Mouse (Mus musculus): Measurements from ENCODE around the gene Sergef.

Gene Sergef

DNA sequence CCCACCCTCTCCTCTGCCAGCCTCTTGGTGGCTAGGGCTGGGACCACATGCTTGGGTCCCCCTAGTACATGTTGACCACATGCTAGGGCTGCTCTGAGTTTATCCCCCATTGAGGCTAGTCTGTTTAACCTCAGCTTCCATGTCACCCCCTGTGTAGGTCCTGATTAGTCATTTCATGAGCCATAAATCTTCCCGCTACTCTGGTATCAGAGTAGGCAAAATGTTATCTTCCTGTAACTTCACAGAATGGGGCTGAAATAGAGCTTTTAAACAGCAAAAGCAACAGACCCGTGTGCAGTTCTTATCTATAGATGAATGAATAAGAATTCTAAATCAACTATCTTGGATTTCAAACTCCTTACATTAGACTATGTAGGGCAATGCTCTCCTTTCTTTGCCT, 138.1 kb downstream of the Sergef start:
- DNase-seq (ENCODE audit: low spot score in 2 of 2), result no peak

DNA sequence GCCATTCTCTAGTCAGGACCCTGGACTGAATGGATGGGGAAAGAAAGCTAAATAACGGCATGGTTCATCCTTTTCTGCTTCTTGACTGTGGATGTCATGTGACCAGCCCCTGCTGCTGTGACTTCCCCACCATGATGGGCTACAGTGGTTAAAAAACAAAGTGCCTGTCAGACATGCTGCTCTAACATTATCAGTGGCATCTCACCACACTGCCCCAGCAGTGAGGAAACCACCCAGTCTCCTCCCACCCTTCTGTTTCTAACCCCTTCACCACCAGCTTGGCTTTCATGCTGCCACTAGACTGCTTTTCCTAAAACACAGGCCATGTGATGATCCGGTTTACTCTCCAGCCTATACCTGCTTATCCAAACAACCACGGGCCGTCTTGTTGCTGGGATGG, 140.0 kb downstream of the Sergef start:
- DNase-seq (ENCODE audit: low spot score in 2 of 2), result no peak

DNA sequence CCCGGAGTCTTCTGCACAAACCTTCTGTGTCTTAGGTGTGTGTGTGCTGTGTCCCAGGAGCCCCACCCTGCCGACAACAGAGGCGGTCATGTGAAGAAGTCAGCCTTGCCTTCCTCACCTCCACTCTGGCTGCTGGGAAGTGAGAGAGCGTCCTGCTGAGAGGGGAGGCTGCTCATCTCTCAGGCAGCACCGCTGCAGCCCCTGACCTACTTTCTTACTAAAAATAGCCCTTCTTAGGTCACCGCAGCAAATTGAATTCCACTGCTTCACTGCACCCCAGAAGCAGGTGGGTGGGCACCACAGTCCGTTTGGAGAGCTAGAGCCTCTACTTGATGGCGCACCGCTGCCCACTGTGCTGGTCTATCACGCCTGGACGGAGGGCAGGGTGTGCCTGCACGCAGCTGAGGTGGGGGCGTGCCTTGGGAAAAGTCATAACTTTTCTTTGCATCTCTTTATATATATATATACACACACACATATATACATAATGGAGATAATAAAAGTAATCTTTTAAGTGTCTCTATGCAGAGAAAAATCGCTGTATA, 147.4 kb downstream of the Sergef start:
- no peak for DNase-seq (ENCODE audit: low spot score in 2 of 2)

DNA sequence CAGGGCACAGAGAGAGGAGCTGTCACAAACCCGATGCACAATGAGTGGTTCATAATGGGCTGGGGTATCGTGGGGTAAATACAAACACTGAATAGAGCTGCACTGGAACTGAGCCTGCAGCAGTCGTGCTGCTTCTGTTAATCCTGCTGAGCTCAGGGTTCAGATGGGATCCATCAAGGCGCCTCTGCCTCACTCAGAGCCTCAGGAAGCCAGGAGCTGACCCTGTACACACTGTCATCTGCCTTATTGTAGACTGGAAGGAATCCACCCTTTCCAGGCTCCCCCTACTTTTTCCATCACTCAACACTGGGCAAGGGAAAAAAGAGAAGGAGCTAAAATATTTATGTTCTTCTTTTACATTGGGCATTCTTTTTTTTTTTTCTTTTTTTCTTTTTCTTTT, 152.3 kb downstream of the Sergef start:
- DNase-seq (ENCODE audit: low spot score in 2 of 2), result no peak

DNA sequence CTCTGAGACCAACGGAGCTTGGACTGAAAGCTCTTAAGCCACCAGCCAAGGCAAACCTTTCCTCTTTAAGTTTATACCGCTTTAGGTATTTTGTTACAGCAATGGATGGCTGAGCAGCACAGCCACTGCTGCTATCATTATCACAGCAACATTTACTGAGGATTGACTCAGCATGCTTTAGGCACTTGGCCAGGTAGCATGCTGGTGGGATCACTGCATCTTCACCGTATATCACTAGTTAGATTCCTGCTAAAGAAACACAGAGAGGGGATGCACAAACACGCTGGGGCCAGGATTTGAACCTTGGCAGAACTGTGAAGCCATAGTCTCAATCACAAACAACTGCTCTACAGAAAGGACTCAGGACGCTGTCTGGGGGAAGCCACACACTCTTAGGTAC, 152.8 kb downstream of the Sergef start:
- DNase-seq (ENCODE audit: low spot score in 2 of 2), result no peak

- no peak for DNase-seq (ENCODE audit: low spot score in 2 of 2)
These were observed 155.4 kb downstream of the Sergef start for GRCm38 (mm10) chr7:46484223-46484622.

DNA sequence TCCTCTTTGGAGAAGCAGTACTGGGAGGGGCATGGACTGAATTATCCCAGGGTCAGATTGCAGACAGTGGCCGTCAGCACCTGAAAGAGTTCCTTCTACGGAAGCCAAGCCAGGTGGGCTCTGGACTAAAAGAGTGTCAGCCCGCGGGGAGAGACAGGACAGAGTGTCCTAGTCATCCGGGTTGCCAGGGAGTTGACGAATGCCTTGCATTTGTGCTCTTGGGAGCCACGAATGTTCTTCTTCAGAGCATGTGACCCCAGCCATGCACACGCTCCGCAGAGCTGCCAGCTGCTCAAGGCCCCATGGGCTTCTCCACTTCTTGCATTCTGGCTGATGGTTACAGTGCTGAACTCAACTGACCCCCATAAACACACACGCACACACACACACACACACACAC, 156.6 kb downstream of the Sergef start:
- no peak for DNase-seq (ENCODE audit: low spot score in 2 of 2)

- DNase-seq (ENCODE audit: low spot score in 2 of 2), result no peak
These were observed 157.5 kb downstream of the Sergef start for GRCm38 (mm10) chr7:46482099-46482531.

GRCm38 (mm10) chr7:46479793-46480192, 159.8 kb downstream of the Sergef start:
- no peak for DNase-seq (ENCODE audit: low spot score in 2 of 2)

- no peak for DNase-seq (ENCODE audit: low spot score in 2 of 2)
These were observed 162.2 kb downstream of the Sergef start for GRCm38 (mm10) chr7:46477456-46477855.

DNA sequence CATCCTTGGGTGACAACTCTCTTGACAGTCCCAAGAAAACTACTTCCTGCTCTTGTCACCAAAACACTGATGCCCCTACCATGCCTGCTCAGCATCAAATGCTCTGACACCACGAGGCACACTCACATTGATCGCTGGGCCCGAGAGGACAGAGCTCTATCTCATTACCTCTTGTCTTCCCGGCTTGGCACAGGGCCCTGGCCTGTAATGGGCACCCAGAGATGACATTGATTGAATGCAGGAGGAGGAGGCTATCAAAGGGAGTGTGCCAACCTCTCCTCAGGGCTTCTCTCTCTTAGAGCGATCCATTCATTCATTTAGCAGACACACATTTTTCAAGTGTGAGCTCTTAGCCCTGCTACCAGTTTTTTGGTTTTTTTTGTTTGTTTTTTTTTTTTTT, 164.1 kb downstream of the Sergef start:
- DNase-seq (ENCODE audit: low spot score in 2 of 2), result no peak

- DNase-seq (ENCODE audit: low spot score in 2 of 2), result no peak
These were observed 166.5 kb downstream of the Sergef start for GRCm38 (mm10) chr7:46473141-46473540.

DNA sequence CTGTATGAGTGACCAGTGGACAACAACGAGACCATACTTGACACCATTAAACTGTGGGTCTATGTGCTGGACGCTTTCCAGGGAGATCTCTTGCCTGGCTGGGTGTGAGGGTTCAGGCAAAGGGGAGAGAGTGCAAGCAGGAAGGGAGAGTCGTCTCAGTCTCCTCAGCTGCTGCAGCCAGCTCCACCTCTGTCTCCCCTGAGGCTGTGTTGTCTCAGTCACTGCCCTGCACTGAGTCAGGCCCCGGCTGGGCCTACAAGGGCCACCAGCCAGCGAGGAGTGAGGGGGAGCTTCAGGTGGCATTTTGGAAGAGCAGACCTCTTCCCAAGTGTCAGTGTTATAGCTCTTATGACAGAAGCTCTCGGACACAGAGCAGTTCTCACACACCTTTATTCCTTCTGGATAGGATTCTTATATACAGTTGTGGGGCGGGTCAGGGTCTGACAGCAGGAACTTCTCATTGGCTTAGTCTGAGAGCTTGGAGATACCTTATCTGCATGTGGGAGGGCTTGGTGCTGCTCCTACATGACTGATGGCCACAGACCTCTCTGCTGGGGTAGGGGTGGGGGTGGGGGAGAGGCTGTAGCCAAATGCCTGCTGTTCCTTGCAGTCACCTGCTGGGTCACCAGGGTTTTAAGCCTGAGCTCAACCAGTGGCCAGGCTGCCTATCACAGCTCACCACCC, 168.4 kb downstream of the Sergef start:
- no peak for DNase-seq (ENCODE audit: low spot score in 2 of 2)

DNA sequence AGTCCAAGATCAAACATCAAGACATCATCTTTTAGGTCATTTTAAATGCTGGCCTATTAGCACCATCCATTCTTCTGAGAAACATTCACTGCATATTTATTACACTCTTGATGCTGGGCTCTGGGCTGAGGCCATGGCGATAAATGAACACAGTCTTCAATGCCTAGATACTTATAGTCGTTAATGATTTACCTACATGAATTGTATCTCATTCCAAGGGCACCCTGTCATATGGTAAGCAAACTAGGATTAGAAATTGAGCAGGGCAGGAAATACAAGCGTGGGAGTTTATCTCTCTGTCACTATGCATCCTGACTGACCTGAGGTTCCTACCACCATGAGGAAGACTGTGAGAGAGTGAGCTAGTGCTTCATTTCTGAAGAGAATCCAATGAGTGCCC, 170.1 kb downstream of the Sergef start:
- DNase-seq (ENCODE audit: low spot score in 2 of 2), result no peak

- DNase-seq (ENCODE audit: low spot score in 2 of 2), result no peak
These were observed 173.1 kb downstream of the Sergef start for GRCm38 (mm10) chr7:46466422-46466981.

GRCm38 (mm10) chr7:46463136-46463535, 176.5 kb downstream of the Sergef start:
- DNase-seq (ENCODE audit: low spot score in 2 of 2), result no peak

DNA sequence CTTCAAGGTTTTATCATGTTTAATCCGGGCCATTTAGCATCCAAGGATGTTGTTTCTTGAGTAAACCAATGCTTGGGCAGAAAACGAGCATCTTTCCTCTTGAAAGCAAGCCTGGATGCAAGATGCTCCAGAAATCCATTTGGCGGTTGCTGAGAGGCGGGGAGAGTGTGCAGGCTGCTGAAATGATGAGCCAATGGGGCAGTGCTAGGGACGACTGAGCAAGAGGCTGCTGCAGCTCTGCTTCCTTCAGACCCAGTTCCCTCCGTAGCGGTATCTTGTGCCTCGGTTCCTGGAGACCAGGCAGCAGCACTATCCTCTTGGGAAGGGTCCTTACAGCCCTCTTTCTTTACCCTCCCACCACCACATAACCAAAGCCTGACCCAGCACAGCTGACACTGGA, 177.3 kb downstream of the Sergef start:
- DNase-seq (ENCODE audit: low spot score in 2 of 2), result no peak

GRCm38 (mm10) chr7:46459605-46460245, 179.9 kb downstream of the Sergef start:
- DNase-seq (ENCODE audit: low spot score in 2 of 2), result no peak

DNA sequence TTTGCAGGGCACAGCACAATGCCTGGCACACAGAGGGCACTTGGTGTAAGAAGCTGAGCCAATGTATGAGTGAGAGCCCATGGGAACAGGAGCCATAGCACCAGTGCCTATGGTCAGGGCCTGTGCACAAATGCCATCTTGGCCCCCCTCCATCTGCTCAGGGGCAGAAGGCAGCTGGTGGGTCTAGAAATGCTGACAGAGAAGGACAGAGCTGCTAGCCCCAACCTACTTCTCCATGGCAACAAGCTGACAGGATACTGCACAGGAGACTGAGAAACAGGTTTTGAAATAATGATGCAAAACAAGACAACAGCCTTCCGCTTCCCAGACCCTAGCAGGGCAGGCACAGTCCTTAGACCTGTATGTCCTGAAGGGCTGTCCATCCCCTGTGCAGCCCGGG, 180.4 kb downstream of the Sergef start:
- DNase-seq (ENCODE audit: low spot score in 2 of 2), result no peak

DNA sequence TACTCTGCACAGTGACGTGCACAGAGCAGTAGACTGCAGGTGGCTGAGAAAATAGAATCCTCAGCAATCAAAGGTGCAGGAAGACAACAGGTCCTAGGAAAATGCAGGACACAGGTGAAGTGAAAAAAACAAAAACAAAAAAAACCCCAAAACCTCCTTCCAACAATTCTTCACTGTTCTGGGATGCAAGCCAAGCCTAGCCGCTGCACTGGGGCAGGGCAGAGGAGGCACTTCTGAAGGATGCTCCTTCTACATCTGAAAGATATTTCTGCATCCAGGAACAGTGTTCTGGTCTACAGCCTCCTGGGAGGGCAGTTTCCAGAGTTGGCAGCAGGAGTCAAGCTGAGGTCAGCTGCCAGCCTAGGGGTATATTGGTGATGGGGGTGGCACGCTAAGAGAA, 181.7 kb downstream of the Sergef start:
- no peak for DNase-seq (ENCODE audit: low spot score in 2 of 2)

GRCm38 (mm10) chr7:46453930-46454679, 185.5 kb downstream of the Sergef start:
- no peak for DNase-seq (ENCODE audit: low spot score in 2 of 2)

GRCm38 (mm10) chr7:46448922-46449645, 190.5 kb downstream of the Sergef start:
- DNase-seq (ENCODE audit: low spot score in 2 of 2), result no peak
